Comparison of ENCODE assay signal across 31 mouse cellular contexts in the genomic region with DNA sequence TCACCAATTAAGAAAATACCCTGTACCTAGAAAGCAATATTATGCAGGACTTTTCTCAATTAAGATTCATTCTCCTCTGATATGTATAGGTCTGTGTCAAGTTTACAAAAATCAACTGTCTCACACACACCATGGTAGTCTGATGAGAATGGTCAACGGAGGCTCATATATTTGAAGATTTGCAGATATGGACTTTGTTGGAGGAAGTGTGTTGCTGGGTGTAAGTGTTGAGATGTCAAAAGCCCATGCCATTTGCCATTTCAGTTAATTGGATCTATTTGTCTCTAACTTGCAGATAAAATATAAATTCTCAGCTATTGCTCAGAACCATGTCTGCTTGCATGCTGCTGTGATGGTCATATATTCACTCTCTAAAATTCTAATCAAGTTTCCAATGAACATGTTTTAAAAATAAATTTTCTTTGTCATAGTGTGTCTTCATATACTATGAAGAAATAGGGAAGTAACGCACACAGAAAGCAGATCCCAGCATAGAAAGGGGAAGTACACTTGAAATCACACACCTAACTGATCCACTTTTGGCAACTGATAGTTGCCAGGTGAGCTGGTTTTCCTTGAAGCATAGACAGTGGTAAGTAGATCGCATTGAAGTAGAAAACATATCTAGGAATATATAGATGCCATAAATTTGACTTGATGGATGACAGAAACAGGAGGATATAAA.
DNase-seq lines count a peak whose midpoint lies in the region; ATAC-seq lines count a peak whose summit lies in the region.
"Had no signal": no experiment of that assay in that cellular context is flagged by ENCODE, and none has a peak within 500 bp of the region (broad histone marks: within the 10 kb centered on the region; RNA-seq: fewer than 3 reads in every experiment).

No protein-coding gene starts in this region.

- H3K4me2 ChIP-seq in kidney, embryonic 14.5 days (replicated peaks; ENCODE audit: low read depth, low read length), result no peak overlapping the region
- no peak overlapping the region for H3K4me2 ChIP-seq in liver, embryonic 12.5 days
- H3K4me2 ChIP-seq: embryonic facial prominence, embryonic 13.5 days; forebrain, embryonic 12.5 days; heart, embryonic 11.5 days; heart, embryonic 15.5 days; hindbrain, embryonic 14.5 days had no signal

- ATAC-seq in granulocyte monocyte progenitor cell, adult 5-6 weeks (replicated peaks; ENCODE audit: poor library complexity, severe bottlenecking), result peak; percentile 99
- peak; percentile 96 for ATAC-seq in megakaryocyte progenitor cell, adult 5-6 weeks (replicated peaks; ENCODE audit: poor library complexity)
- no peak for ATAC-seq in kidney, embryonic 14.5 days (ENCODE audit: low FRiP score, low TSS enrichment)
- ATAC-seq in liver, embryonic 12.5 days, result no peak
- ATAC-seq: CD4-positive, CD25-positive, alpha-beta regulatory T cell, adult 4 months; forebrain, embryonic 16.5 days; hindbrain, postnatal 0 days; inflammation-experienced regulatory T-cells, adult 6 months; intestine, embryonic 16.5 days had no signal

- WGBS in kidney, embryonic 14.5 days, result 96% methylated on average over 3 of the region's 3 CpGs
- WGBS in liver, embryonic 12.5 days (ENCODE audit: insufficient replicate concordance), result 64% methylated on average over 3 of the region's 3 CpGs

- no peak overlapping the region for H3K4me3 ChIP-seq in kidney, embryonic 14.5 days (ENCODE audit: low read length)
- H3K4me3 ChIP-seq in liver, embryonic 12.5 days, result no peak overlapping the region
- H3K4me3 ChIP-seq: embryonic facial prominence, embryonic 10.5 days; embryonic facial prominence, embryonic 13.5 days; erythroblast, embryonic 14.5 days; forebrain, embryonic 12.5 days; heart, embryonic 15.5 days had no signal

- no peak overlapping the region for H3K27ac ChIP-seq in kidney, embryonic 14.5 days (ENCODE audit: low read depth, low read length)
- no peak overlapping the region for H3K27ac ChIP-seq in liver, embryonic 12.5 days
- H3K27ac ChIP-seq: embryonic facial prominence, embryonic 10.5 days; embryonic facial prominence, embryonic 13.5 days; forebrain, embryonic 12.5 days; heart, embryonic 15.5 days; hindbrain, embryonic 14.5 days; hindbrain, postnatal 0 days had no signal

- H3K36me3 ChIP-seq in kidney, embryonic 14.5 days (ENCODE audit: control insufficient read depth, insufficient read depth, low read length), result no peaks in the 10 kb centered on the region
- no peaks in the 10 kb centered on the region for H3K36me3 ChIP-seq in liver, embryonic 12.5 days
- H3K36me3 ChIP-seq: embryonic facial prominence, embryonic 10.5 days; embryonic facial prominence, embryonic 13.5 days; forebrain, embryonic 12.5 days; heart, embryonic 15.5 days had no signal

- H3K9me3 ChIP-seq in kidney, embryonic 14.5 days (ENCODE audit: control insufficient read depth, low read length), result no peaks in the 10 kb centered on the region
- H3K9me3 ChIP-seq in liver, embryonic 12.5 days (replicated peaks), result no peaks in the 10 kb centered on the region
- H3K9me3 ChIP-seq: embryonic facial prominence, embryonic 10.5 days; embryonic facial prominence, embryonic 13.5 days; forebrain, embryonic 12.5 days; heart, embryonic 15.5 days had no signal

- no peaks in the 10 kb centered on the region for H3K27me3 ChIP-seq in kidney, embryonic 14.5 days (ENCODE audit: control insufficient read depth, insufficient read depth, low read length)
- no peaks in the 10 kb centered on the region for H3K27me3 ChIP-seq in liver, embryonic 12.5 days (replicated peaks)
- H3K27me3 ChIP-seq: embryonic facial prominence, embryonic 13.5 days; forebrain, embryonic 12.5 days; heart, embryonic 15.5 days had no signal

- DNase-seq in A20 (ENCODE audit: low read depth, low spot score) (peak; percentile 47), MEL-GATA-1-ER (ENCODE audit: extremely low read depth, low read depth) (peak; percentile 32)
- DNase-seq in lung, postnatal 4 days, result no peak
- DNase-seq in kidney, postnatal 4 days, result no peak
- DNase-seq: adrenal gland, adult 8-10 months; adrenal gland, postnatal 25 days; cerebellum, adult 18-20 months; cerebellum, adult 9-10 months; cerebellum, postnatal 25 days; embryo, embryonic 11 days; gastrocnemius, postnatal 10 days; gastrocnemius, postnatal 36 days; heart, adult 11 months; heart, postnatal 10 days; heart, postnatal 36 days had no signal

- H3K9ac ChIP-seq in kidney, embryonic 14.5 days (ENCODE audit: low read depth, low read length), result no peak overlapping the region
- H3K9ac ChIP-seq in liver, embryonic 12.5 days, result no peak overlapping the region
- H3K9ac ChIP-seq: embryonic facial prominence, embryonic 13.5 days; forebrain, embryonic 12.5 days; heart, embryonic 15.5 days; hindbrain, embryonic 14.5 days had no signal

- no peaks in the 10 kb centered on the region for H3K4me1 ChIP-seq in kidney, embryonic 14.5 days (ENCODE audit: control insufficient read depth, insufficient read depth, low read length)
- H3K4me1 ChIP-seq in liver, embryonic 12.5 days, result no peaks in the 10 kb centered on the region
- H3K4me1 ChIP-seq: embryonic facial prominence, embryonic 10.5 days; embryonic facial prominence, embryonic 13.5 days; forebrain, embryonic 12.5 days; heart, embryonic 15.5 days had no signal

Comparison
In these comparisons a context has a peak if more than half of its experiments do, and no peak if none do; other contexts are left out.
1. DNase-seq: peak in A20 (single experiment) and MEL-GATA-1-ER (single experiment); none in lung, postnatal 4 days (0 of 2) and kidney, postnatal 4 days (0 of 2).
2. ATAC-seq: peak in granulocyte monocyte progenitor cell, adult 5-6 weeks (single experiment) and megakaryocyte progenitor cell, adult 5-6 weeks (single experiment); none in kidney, embryonic 14.5 days (single experiment) and liver, embryonic 12.5 days (single experiment).